Mouse (Mus musculus): ENCODE measurements around the gene Prdx3.
"Not testable (repeated sequence)": the region's sequence is repeated elsewhere in the genome, so short reads cannot be mapped to it uniquely, and the experiment has no call there.

The Prdx3 gene

GRCm38 (mm10) chr19:60866169-60866568, 8.2 kb downstream of the Prdx3 start:
- DNase-seq (ENCODE audit: low spot score in 2 of 2): not testable (repeated sequence)

- peak; percentile 94 to 95 for DNase-seq (ENCODE audit: low spot score in 2 of 2)
These were observed 13.3 kb downstream of the Prdx3 start, which contains the start of gene Sfxn4 for GRCm38 (mm10) chr19:60860868-60861700. TSS of gene Sfxn4 (minus strand) at chr19:60861479.

- no peak for DNase-seq (ENCODE audit: low spot score in 2 of 2)
These were observed 28.6 kb downstream of the Prdx3 start for GRCm38 (mm10) chr19:60845731-60846130.

GRCm38 (mm10) chr19:60843324-60843723, 31.0 kb downstream of the Prdx3 start:
- no peak for DNase-seq (ENCODE audit: low spot score in 2 of 2)

- peak; percentile 50 to 71 for DNase-seq (ENCODE audit: low spot score in 2 of 2)
These were observed 36.6 kb downstream of the Prdx3 start for GRCm38 (mm10) chr19:60837747-60838146.

- DNase-seq (ENCODE audit: low spot score in 2 of 2): peak in 1 of 2 experiments; percentile 24
These were observed 55.7 kb downstream of the Prdx3 start for GRCm38 (mm10) chr19:60818677-60819076.

Measured in right cerebral cortex, postnatal 10 days (tissue).